ENCODE assay signal across 14 mouse cellular contexts in genomic region chr11:85487501-85487900, GRCm38 (mm10).
"Had no signal": no experiment of that assay in that cellular context is flagged by ENCODE, and none has a peak within 500 bp of the region (broad histone marks: within the 10 kb centered on the region; RNA-seq: fewer than 3 reads in every experiment).

No protein-coding gene starts in this region.

- H3K4me2 ChIP-seq: intestine, embryonic 15.5 days; limb, embryonic 13.5 days; liver, embryonic 11.5 days; liver, embryonic 15.5 days; lung, embryonic 15.5 days; midbrain, embryonic 12.5 days; neural tube, embryonic 15.5 days; stomach, embryonic 15.5 days had no signal

- H3K27ac ChIP-seq: intestine, embryonic 15.5 days; layer of hippocampus, adult 2 months; limb, embryonic 13.5 days; liver, embryonic 15.5 days; midbrain, embryonic 12.5 days; neural tube, embryonic 15.5 days; stomach, embryonic 15.5 days had no signal

- H3K36me3 ChIP-seq: intestine, embryonic 15.5 days; liver, embryonic 15.5 days; lung, embryonic 15.5 days; midbrain, embryonic 12.5 days; neural tube, embryonic 15.5 days; stomach, embryonic 15.5 days had no signal

- H3K9ac ChIP-seq: intestine, embryonic 15.5 days; limb, embryonic 13.5 days; liver, embryonic 15.5 days; lung, embryonic 15.5 days; midbrain, embryonic 12.5 days; neural tube, embryonic 15.5 days; stomach, embryonic 15.5 days had no signal

- DNase-seq: lung, postnatal 14 days; right cerebral cortex, postnatal 14 days; thymus, adult 2 months; thymus, postnatal 25 days had no signal

- H3K9me3 ChIP-seq: intestine, embryonic 15.5 days; limb, embryonic 13.5 days; liver, embryonic 15.5 days; lung, embryonic 15.5 days; midbrain, embryonic 12.5 days; neural tube, embryonic 15.5 days; stomach, embryonic 15.5 days had no signal

- ATAC-seq: intestine, embryonic 15.5 days had no signal

- H3K4me1 ChIP-seq: intestine, embryonic 15.5 days; liver, embryonic 15.5 days; neural tube, embryonic 15.5 days had no signal

- H3K27me3 ChIP-seq: intestine, embryonic 15.5 days; limb, embryonic 13.5 days; liver, embryonic 15.5 days; lung, embryonic 15.5 days; midbrain, embryonic 12.5 days; neural tube, embryonic 15.5 days; stomach, embryonic 15.5 days had no signal

- H3K4me3 ChIP-seq: intestine, embryonic 15.5 days; layer of hippocampus, adult 2 months; limb, embryonic 13.5 days; liver, embryonic 15.5 days; lung, embryonic 15.5 days; midbrain, embryonic 12.5 days; myocyte; neural tube, embryonic 15.5 days; stomach, embryonic 15.5 days had no signal
